Mouse (Mus musculus): Measurements from ENCODE around the gene Mvb12b.
"Not testable (repeated sequence)": the region's sequence is repeated elsewhere in the genome, so short reads cannot be mapped to it uniquely, and the experiment has no call there.

The Mvb12b gene

DNA sequence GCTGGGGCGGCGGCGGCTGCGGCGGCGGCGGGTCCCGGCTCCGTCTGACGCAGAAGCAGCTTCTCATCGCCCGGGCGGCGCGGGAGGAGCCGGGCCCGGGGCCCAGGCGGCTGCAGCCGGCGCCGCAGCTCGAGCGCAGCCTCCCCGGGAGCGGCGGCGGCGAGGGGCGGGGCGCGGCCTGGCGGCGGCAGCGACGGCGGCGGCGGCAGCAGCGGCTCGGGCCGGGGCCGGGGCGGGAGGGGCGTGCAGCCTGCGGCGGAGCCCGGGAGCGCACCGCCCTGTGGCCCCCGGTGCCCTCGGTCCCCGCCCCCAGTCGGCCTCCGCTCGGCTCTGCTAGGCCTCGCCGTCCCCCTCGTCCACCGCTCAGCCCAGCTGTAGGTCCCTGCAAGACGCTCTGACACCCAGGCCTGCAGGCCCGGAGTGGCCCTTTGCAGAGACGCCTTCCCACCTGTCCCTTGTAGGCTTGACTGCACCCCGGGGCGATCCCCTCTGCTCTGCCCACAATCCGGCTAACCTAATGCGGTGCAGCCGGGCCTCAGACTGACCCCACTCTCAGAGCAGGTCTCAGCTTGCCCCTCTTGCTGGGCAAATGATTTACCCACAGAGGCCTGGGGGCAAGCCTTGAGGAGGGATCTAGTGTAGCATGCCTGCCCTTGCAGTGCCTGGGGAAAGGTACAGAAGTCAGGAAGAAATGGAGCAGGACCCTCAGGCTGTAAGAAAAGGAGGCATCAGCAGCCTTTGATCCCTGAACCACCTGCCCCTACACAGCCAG lies at the start of gene Mvb12b:
Gene Mvb12b, minus strand, starts transcription at position 619 of the 772 bp plus-strand sequence.
- DNase-seq, result peak; percentile 73

DNA sequence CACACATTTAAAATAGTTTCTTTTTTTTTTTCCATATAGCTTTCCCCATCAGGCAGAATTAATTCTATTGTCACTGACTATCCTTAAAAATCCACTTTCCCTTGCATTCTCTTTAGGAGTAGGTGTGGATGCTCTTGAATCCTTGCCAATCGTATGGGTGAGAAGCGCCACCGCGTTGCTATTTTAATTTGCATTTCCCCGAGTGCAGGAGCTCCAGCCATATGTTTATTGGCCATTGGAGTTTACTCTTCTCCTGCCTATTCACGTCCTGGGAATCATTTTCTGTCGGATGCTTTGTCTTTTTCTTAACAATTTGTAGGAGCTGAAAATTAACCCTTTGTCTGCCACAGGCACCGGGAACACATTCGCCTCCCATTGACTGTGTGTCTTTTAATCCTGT lies 48.0 kb upstream of the Mvb12b start:
- no peak for DNase-seq

DNA sequence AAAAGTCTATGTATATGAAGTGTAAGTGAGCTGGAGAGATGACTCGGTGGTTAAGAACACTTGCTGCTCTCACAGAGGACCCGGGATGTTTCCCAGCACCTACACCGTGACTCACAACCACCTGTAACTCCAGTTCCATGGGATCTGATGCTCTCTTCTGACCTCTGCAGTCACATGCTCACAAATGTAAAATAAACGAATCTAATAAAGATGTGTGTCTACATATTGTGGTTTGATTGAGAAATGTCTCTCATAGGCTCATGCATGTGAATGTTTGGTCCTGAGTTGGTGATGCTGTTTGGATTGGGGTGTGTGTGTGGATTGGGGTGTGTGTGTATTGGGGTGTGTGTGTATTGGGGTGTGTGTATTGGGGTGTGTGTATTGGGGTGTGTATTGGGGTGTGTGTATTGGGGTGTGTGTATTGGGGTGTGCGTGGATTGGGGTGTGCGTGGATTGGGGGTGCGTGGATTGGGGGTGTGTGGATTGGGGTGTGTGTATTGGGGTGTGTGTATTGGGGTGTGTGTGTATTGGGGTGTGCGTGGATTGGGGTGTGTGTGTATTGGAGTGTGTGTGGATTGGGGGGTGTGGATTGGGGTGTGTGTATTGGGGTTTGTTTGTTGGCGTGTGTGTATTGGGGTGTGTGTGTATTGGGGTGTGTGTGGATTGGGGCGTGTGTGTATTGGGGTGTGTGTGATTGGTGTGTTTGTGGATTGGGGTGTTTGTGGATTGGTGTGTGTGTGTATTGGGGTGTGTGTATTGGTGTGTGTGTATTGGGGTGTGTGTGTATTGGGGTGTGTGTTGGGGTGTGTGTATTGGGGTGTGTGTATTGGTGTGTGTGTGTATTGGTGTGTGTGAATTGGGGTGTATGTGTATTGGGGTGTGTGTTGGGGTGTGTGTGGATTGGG lies 46.1 kb upstream of the Mvb12b start:
- DNase-seq, result peak; percentile 30

DNA sequence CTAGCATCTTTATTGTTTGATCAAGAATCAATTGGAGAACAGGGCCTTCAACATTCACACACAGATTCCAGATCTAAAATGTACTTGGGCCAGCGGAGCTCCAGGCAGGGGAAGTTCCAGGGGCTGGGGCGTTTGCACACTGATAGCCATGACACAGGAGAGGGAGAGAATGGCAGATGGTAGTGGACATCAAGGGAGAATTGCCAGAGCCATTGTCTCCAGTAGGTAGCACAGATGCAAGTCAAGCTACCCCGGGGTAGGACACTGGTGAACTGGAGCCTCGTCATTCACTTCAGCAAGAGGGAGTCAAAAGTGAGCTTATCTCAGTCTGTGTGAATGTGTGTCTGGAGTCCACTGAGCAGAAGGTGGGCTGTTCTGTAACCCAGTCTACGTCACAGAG lies 43.4 kb upstream of the Mvb12b start:
- DNase-seq, result no peak

DNA sequence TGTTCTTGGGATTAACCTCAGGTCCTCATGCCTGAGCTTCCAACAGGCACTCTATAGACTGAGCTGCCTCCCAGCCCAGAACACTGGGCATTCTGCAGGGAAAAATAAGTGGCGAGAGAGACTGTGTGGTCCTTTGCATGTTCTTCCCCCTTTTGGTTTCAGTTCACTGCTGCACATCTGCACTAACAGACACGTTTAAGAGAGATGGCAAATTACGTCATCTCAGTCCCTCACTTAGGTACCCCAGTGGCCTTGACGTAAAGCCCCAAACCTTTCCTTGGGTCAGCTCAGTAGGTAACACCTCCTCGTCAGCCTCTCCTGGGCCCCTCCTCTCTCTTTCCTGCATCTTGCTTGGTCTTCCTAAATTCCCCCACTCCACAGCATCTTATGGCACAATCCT lies 37.5 kb upstream of the Mvb12b start:
- no peak for DNase-seq

DNA sequence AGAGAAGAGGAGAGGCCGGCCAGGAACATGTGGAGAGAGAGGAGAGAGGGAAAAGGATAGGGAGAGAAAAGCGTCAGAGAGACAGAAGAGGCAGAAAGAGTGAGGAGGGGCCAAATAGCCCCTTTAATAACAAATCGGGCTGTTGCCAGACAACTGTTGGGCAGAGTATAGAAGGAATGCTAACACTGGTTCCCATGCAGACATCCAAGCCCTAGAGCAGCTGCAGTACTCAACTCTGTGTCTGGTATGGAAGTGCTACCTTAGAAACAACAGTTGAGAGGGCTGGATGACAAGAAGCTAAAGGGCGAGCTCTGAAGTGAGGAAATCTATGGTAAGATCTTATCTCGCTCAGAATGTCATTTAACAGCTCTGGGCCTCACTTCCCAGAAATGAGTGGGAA lies 35.7 kb upstream of the Mvb12b start:
- DNase-seq, result no peak

DNA sequence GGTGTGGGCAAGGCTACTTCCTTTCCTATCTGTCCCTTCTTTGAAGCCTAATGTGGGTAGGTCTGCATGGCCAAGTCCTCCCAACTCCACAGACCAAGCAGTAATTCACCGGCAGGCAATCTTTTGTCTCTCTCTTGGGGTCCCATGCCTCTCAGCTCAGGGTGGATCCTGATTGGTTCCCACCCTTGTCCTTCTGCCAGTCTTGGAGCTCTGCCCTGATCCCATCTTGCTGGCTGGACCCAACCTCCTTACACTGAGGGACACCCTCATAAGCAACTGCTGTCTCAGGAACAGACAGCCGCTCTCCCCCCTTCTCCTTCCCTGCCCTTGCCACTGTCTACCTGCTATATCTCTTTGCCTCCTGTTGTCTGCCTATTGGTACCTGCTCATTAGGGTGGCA lies 34.7 kb upstream of the Mvb12b start:
- DNase-seq, result no peak

DNA sequence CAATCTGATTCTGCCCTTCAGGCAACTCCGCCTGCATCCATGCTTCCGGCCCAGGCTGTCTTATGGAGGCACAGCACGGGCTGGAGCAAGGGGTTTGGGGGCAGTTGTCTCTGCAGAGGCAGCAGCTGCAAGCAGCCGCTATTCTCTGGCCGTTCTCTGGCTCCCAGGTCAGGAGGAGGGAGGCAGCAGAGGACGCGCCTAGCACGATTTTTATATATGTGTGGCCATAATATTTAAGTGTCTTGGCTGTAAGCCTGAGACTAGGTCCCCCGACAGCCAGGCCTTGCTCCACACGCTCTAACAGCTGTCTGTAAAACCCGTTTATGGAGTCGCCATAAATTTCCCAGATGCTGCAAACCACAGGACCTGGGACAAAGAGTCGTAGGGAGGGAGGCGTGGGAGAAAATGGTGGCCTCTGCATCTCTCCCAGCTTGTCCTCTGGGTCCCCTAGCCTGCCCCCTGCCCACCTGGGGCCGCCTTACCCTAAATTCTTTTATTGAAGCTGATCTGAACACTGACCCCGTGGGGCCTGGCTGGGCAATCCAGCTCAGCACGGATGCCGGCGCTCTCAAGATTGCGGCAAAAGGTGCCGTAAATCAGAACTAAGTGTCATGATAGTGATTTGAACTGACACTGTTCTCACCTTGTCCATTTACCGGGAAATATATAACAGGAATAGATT lies 32.3 kb upstream of the Mvb12b start:
- peak; percentile 54 for DNase-seq

DNA sequence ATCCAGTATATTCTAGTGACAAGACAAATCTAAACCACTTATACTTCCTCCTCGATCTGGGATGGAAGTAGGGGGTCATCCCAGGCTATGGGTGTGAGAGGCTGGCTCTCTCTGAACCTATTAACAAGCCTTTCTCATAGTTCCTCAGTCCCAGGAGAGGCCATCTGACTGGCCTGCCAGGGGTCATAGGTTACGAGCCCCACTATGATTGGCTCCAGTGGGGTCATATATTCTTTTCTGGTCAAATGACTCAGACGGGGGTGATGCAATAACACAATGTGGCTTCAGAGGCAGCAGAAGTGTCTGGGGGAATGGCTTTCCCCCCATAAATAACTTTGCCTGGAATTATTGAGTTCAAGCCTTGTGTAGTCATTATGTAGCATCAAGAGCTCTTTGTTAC lies 31.1 kb upstream of the Mvb12b start:
- DNase-seq, result no peak

DNA sequence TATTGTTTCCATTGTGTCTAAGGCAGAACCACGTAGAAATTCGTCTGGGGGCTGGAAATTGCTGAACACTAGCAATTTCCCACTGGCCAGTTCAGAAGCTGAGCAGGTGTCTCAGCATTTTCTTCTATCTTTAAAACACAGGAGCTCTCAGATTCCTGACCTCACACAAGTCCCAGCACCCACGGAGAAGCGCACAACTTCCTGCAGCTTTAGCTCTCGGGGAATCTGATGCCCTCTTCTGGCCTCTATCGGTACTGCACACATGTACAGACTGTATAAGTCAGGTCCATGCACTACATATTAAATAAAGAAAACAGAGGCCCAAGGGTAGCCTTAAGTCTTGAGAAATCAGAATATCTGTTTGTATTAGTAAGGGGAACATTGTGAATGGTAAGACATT lies 30.6 kb upstream of the Mvb12b start:
- peak; percentile 65 for DNase-seq

DNA sequence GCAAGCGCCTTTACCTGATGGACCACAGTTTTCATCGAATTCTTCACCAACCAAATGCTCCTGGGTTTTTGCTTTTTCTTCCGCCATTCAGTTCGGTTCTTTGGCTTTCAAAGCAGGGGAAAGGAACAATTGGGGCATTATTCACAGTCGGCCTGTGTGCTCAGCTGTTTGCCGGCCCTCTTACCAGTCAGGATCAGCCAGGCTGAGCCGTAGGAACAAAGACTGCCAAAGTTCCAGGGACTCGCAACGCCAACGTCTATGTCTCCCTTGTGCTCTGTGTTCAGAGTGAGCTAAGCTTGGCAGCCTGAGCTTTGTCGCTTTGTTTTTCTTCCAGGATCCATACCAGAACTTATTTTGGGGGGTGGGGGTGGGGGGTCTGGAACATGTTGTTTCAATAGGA lies 28.9 kb upstream of the Mvb12b start:
- peak; percentile 30 for DNase-seq

DNA sequence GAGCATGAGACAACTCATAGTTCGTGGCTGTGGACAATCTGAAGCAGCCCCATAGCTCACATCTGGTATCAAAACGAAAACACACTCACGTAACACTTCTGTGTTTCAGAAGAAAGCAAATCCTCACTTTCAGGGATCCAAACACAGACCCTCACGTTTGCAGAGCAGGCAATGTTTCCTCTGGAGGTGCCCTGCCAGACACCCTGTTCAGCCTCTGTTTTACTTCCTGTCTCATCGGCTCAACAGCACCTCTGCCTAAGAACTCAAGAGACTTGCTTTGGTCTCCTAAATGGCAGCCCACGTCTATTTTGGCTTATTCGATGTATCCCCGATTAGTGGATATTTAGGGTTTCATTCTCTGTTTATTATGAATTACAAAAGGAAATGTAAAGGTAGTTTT lies 27.3 kb upstream of the Mvb12b start:
- DNase-seq, result no peak

DNA sequence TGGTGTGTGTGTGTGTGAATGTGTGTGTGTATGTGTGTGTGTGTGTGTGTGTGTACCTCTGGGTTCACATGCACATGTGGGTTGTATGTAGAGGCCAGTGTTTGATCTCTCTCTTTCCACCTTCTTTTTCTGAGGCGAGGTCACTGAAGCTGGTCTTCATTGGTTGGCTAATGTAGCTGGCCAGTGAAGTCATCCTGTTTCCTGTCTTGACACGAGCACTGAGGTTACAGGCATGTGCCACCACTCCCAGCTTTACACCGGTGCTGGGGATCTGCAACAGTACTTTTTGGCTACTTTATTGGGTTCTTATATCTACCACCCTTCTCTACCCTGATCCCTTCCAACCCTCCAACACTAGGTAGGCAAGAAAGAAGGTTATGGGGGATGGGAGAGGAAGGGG lies 26.6 kb upstream of the Mvb12b start:
- DNase-seq, result no peak

DNA sequence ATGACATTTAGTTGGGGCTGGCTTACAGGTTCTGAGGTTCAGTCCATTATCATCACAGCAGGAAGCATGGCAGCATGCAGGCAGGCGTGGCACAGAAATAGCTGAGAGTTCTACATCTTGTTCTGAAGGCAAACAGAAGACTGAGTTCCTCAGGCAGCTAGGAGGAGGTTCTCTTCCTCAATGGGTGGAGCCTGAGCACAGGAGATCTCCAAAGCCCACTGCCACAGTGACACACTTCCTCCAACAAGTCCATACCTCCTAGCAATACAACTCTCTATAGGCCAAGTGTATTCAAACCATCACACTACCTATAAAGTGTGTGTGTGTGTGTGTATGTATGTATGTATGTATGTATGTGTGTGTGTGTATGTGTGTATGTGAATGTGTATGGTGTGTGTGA lies 25.9 kb upstream of the Mvb12b start:
- DNase-seq, result not testable (repeated sequence)

DNA sequence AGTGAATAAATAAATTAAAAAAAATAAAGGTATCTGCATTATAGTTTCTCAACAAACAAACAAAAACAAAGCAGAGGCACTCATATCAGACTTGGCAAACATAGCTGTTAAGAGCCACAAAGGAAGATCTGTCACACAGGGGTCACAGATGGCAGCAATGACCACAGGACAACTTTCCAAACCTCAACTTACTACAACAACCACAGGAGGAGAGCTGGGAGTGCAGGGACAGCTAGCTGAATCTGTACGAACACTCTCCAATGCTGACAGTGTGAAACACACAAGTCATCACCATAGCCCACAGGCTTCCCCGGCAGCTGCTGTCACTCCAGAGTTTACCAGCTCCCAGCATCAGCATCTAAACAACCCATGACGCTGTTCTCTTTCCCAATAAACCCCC lies 25.0 kb upstream of the Mvb12b start:
- no peak for DNase-seq

DNA sequence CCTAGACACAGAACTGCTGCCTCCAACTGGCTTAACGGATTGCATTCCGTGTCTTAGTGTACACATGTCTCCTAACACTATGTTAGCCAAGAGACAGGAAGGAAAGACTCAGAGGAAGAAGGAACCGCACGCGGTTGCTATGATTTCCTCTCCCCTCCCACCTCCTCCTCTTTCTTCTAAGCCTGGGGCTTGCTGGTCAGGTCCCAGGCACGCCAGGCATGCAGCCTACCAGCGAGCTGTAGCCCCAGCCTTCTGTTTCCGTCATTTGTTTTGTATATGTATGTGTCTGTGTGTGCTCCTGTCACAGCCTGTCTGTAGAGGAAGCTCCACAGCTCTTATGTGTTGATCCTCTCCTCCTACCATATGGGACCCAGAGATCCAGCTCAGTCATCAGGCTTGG lies 20.6 kb upstream of the Mvb12b start:
- DNase-seq, result no peak

DNA sequence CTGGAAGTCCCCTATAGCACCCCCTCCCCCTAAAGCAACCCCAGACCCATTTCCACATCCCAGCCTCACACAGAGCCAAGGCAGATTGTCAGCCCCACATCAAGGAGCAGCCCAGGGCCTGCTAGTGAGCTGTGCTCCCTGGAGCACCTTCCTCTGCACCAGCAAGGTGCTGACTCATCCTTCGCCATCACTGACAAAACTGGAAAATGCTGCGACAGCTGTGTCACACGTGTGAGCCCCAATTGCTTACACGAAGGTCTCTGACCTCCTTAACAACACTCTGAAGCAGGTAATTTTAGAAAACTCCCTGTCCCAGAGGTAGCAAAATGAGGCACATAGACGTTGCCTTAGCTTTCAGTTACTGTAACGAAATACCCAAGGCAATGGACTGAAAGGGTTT lies 19.4 kb upstream of the Mvb12b start:
- DNase-seq, result no peak

DNA sequence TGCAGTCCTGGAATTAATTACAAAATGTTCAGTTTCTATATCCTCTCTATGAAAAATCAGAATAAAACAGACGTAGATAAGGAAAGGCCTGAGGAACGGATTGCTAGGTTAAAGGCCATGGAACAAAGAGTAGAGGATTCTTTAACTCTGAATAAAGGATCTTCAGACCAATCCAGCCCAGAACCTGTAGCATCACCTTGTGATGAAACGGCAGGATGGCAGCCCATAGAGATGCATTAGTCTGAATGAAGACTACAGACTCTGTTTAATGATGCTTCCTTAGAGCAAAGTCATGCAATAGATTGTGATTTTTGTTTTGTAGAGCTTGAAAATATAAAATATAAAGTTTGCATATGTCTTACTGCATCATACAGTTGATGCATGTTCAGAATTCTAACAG lies 8.1 kb upstream of the Mvb12b start:
- DNase-seq, result no peak

DNA sequence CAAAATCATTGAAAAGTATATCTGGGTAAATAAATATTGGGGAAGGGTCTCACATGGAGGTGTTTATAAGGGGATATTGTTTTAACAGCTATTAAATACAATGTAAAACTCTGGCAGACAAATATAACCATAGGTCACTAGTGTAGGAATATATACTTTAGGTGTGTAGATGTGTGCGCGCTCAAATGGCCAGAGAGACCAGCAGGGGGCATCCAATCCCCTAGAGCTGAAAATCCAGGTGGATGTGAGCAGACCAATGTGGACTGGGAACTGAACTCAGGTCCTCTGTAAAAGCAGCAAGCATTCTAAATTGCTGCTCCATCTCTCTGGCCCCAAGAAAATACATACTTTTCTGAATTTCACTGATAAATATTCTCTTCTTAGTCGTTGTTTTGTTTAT lies 5.4 kb upstream of the Mvb12b start:
- no peak for DNase-seq

DNA sequence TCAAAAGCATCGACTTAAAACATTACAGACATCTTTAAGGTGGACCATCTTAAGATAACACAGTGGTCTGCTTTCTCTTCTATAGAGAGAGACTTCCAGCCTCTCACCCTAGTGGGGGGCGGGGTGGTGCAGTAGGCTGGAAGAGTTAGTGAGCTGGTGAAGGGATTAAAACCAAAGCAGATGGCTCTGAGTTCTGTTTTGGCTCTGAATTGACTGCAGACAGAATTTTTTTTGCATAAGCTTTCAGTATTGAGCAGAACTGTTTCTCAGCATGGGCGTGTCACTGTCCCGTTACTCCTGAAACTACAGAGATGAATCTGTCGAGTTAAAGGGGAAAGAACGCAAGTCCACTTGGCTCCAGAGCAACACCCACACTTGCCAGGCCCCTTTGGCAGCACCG lies 4.6 kb upstream of the Mvb12b start:
- DNase-seq, result peak; percentile 30

DNA sequence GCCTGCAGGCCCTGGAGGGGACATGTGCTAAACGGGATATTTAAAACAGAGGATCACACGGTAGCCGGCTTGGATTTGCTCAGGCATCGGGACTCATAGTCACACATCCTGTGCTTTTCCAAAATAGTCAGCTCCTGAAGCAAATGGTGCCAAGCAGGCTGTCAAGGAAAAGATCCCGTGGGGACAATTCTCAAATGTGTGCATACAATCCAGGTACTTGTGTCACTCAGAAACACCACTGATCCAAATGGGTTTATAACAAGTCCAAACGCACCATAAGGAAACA lies 297 bp upstream of the Mvb12b start:
- no peak for DNase-seq

DNA sequence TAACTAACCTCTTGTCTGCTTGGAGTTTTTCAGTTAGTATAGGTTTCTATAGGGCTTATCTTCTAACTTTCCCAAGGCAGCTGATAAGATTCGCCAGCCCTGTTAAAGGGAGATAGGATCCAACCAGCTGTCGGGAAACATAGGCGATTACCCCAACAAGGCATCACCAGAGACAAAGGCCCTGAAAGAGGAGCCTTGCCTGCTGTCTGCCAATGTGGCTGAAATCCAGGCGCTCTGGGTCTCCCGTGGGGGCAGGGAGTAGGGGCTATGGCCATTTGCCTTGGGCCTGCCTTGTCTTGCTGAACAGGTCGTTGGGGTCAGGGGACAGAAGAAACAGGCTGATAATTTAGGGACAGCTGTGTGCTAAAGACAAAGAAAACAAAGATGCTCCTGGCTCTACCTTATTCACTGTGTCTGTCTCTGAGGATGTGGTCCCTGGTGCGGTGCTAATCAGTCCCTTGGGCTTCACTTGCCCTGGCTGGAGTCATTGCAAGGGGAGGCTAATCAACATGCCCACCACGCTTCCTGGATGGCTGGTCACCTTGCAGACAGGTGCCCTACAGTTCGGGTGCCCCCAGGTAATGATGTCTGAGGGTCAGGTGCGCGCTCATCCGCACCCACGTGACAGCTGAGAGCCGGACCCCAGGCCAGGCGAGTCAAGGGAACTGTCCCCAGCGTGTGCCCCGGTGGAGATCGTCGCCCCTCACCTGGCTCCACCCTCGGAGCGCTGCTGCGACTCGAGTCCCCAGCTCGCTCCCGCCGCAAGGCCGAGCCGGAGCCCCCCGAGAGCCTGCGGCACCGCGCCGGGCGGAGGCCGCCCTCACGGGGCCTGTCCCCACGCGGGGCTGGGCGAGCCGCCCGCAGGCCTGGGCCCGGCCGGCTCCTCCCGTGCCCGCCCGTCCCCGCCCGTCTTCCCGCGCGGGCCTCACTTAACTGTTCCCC lies 1.1 kb downstream of the Mvb12b start:
- DNase-seq, result peak; percentile 70

DNA sequence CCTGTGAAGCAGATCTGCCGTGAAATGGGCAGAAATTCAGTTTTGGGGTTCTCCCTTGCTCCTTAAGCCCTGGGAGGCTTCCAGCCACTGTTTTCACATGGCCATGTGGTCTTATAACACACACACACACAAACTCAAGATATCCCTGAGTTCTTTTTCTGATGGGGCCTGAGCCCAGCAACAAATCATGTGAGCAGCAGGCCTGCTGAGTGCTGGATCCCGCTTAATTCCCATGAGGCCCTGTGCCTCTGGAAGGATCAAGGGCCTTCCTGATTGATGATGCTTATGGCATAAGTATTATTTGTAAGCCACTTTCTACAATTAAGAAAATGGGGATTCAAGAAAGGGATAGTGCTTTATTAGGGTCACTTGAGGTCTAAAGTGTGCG lies 2.5 kb downstream of the Mvb12b start:
- no peak for DNase-seq

Data from retina, postnatal 1 day (tissue).